Mouse (Mus musculus): ENCODE results near the gene Cntrob. TPM values are rescaled to one million over a fixed set of nuclear protein-coding genes. Genes with fewer than 3 reads are reported as not detected.

Gene Cntrob
- polyA plus RNA-seq, 1 experiment: 4.5 TPM

DNA sequence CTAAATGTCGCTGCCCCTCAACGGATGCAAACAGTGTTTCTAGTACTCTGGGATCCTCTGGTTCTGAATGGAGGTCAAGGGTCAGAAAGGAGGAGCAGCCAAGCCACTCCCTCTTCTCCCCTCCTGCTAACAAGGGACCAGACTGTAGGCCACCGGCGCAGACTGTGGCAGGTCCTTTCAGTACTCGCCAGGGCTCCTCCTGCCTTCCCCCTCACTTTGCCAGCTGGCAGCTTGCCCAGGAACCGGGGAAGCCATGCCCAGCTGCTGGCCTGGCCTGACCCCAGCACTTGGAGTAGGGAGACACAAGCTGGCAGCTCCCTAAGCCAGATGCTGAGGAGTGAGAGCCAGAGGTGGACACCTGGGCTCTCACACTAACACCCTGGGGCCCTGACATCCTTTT lies 41.3 kb upstream of the Cntrob start:
- Histone ChIP-seq H3K4me1 (ENCODE audit: control insufficient read depth, insufficient read depth, insufficient read length, low read length) (peaks cover 25% of the 10 kb centered on the region), H3K27ac (replicated peaks; ENCODE audit: low read depth, low read length) (peak overlapping the region; percentile 93), H3K4me3 (ENCODE audit: insufficient read depth, low read depth, low read length) (peak overlapping the region; percentile 42)

DNA sequence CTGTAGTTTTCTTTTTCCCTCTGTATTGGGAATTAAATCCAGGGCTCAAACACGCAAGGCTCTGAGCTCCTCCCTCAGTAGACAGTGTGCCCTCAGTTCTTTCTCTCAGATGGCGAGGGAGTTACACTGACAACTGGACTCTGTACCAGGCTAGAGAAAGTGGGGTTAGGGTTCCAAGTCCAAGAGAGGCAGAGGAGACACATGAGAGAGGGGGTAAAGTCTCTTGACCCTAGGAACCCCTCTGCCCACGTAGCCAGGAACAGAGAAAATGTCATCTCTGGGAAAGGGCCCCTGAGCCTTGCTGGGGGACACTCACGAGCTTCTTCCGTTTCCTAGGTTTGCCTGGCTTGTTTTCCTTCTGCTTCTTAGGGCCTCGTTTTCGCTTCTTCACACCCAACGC lies 40.8 kb upstream of the Cntrob start:
- peaks cover 25% of the 10 kb centered on the region for H3K4me1 ChIP-seq (ENCODE audit: control insufficient read depth, insufficient read depth, insufficient read length, low read length)
- peak overlapping the region; percentile 42 for H3K4me3 ChIP-seq (ENCODE audit: insufficient read depth, low read depth, low read length)
- H3K27ac ChIP-seq (replicated peaks; ENCODE audit: low read depth, low read length): peak overlapping the region; percentile 93

DNA sequence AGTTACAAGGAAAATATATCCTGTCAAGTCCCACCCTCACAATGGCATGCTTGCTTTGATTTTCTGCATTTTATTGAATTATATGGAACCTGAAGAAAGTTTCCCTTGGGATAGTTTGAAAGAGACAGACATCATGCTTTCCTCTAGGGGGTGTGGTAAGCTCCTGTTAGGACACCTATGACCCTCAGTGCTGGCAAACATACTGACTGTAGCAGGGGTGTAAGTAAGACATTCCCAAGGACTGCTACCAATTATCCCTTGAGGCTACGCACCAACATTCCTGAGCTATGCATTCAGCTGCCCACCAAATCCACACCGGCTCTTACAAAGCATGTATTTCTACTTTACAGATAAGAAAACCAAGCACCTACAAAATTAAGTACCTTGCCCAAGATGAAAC lies 38.9 kb upstream of the Cntrob start:
- Histone ChIP-seq H3K4me3 (ENCODE audit: insufficient read depth, low read depth, low read length) (no peak overlapping the region), H3K4me1 (ENCODE audit: control insufficient read depth, insufficient read depth, insufficient read length, low read length) (peaks cover 21% of the 10 kb centered on the region), H3K27ac (replicated peaks; ENCODE audit: low read depth, low read length) (no peak overlapping the region)

DNA sequence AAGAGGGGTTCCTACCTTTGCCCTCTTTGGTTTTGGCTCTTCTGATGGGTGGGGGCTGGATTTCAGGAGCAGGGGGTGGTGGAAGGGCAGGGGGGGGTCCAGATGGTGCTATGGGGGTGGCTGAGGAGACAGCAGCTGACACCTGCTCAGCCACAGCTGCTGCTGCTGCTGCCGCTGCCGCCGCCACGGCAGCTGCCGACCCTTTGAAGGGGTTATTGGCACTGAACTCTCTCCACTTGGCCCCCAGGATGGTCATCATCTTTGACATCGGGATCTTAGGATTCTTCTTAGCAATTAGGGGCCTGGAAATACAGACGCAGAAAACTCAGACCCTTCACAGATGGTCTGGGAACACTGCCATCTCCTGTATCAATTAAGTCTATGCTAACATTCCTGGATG lies 38.4 kb upstream of the Cntrob start:
- Histone ChIP-seq H3K27ac (replicated peaks; ENCODE audit: low read depth, low read length) (no peak overlapping the region), H3K4me3 (ENCODE audit: insufficient read depth, low read depth, low read length) (no peak overlapping the region), H3K4me1 (ENCODE audit: control insufficient read depth, insufficient read depth, insufficient read length, low read length) (peaks cover 19% of the 10 kb centered on the region)

DNA sequence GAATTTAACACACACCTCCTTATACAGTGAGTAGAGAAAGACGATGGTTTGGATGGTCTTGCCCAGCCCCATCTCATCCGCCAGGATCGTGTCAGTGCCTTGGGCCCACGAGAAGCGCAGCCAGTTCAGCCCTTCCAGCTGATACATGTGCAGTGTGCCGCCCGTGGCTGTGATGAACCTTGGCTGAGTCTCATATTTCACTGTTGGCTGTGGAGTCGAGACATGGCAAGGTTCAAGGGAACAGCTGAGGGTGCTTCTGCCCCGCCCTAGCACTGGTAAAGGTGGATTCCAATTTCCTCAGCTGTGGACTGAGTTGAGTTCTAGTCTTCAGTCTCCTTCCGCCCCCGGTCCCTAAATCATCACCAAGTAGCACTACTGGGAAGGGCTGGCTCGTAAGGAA lies 34.1 kb upstream of the Cntrob start:
- Histone ChIP-seq H3K4me3 (ENCODE audit: insufficient read depth, low read depth, low read length) (no peak overlapping the region), H3K4me1 (ENCODE audit: control insufficient read depth, insufficient read depth, insufficient read length, low read length) (no peaks in the 10 kb centered on the region), H3K27ac (replicated peaks; ENCODE audit: low read depth, low read length) (no peak overlapping the region)

DNA sequence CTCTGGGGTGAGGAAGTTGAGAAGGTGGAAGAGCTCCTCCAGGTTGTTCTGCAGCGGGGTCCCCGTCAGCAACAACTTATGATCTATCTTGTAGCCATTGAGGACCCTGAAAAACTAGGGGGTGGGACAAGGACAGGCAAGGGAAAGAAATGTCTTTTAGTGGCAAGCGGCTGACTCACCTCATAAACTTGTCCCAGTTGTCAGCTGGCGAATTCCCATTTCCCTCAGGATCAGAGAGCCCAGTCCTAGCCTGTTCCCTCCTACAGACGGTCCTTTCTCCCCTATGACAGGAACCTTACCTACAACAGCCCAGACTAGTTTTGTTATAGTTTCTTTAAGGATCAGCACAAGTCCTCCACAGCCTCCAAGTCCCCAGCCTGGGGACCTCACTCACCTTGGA lies 33.0 kb upstream of the Cntrob start:
- Histone ChIP-seq H3K4me1 (ENCODE audit: control insufficient read depth, insufficient read depth, insufficient read length, low read length) (no peaks in the 10 kb centered on the region), H3K27ac (replicated peaks; ENCODE audit: low read depth, low read length) (no peak overlapping the region), H3K4me3 (ENCODE audit: insufficient read depth, low read depth, low read length) (no peak overlapping the region)

DNA sequence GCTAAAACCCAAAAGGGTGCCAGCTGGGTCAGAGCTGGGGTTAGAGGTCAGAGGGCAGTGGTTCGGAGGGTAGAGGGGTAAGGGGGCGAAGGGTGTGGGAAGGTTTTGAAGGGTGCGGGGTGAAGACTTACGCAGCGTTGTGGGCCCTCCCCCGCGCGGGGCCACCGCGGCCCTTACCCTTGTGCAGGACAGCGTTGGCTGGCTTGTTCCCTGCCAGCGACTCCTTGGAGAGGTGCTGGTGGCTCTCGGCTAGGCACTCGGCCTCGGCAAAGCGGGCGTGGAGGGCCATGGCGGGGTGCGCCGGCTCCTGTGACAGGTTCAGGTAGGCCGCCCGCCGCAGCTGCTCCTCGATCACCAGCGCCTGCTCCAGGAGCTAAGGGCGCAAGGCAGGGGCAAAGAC lies 22.9 kb upstream of the Cntrob start:
- Histone ChIP-seq H3K4me1 (ENCODE audit: control insufficient read depth, insufficient read depth, insufficient read length, low read length) (no peaks in the 10 kb centered on the region), H3K27ac (replicated peaks; ENCODE audit: low read depth, low read length) (no peak overlapping the region), H3K4me3 (ENCODE audit: insufficient read depth, low read depth, low read length) (no peak overlapping the region)

DNA sequence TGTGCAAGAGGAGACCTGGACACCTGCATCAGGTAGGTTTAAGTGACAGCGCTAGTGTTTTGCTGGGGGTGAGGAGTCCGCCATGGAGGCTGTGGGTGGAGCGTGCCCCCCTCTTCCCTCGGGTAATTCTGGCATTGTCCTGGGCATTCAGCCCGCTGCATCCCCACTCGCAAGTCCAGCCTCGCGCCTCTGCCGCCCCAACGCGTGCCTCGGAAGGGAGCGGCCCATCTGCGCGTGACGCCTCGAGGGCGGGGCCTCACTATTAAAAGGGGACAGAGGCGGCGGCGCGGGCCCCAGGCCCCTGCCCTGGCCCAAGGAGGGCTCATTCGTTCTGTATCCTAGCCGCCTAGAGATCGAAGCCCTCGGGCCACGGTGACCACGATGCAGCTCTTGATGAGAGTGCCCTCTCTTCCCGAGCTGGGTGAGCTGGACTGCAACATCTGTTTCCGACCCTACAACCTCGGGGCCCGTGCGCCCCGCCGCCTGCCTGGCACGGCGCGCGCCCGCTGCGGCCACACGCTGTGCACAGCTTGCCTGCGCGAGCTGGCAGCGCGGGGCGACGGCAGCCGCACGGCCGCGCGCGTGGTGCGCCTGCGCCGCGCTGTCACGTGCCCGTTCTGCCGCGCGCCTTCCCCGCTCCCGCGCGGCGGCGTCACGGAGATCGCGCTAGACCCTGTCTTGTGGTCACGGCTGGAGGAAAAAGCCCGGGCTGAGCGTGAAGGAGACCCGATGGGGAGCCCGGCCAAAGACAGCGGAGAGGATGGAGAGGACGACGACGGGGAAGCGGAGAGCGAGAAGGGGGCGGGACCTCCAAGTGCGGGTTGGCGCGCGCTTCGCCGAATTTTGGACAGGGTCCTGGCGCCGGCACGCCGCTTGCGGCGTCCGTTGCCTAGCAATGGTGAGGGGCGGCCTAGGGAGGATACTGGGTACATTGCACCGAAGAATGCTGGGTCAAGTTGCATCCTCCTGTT lies 16.9 kb upstream of the Cntrob start, which contains the start of gene Rnf227:
Gene Rnf227 (plus strand): TSS at position 301 of the 971 bp plus-strand sequence.
- H3K27ac ChIP-seq (replicated peaks; ENCODE audit: low read depth, low read length): no peak within 1 kb of the TSS
- H3K4me1 ChIP-seq (ENCODE audit: control insufficient read depth, insufficient read depth, insufficient read length, low read length): peaks cover 10% of the 10 kb centered on the region
- H3K4me3 ChIP-seq (ENCODE audit: insufficient read depth, low read depth, low read length): peak within 1 kb of the TSS; percentile 88

DNA sequence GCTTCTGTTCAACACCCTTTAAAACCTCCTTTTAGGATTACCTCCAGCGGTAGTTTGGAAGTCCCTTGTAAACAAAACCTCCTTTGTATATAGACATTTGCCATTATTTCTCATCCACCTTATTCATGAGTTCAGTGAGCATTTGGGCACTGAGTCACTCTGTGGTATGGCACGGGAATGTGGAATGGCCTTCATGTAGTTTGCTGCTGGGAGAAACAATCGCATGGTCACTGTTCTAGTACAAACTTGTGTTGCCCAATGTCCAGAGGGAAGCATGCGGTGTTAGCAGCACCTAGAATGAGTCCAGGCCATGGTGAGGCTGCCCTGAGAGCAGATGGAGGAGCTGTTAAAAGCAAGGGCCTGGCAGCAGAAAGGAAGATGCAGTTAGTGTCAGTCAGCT lies 11.2 kb upstream of the Cntrob start:
- peak overlapping the region; percentile 69 for H3K27ac ChIP-seq (replicated peaks; ENCODE audit: low read depth, low read length)
- H3K4me3 ChIP-seq (ENCODE audit: insufficient read depth, low read depth, low read length): no peak overlapping the region
- H3K4me1 ChIP-seq (ENCODE audit: control insufficient read depth, insufficient read depth, insufficient read length, low read length): peaks cover 11% of the 10 kb centered on the region

DNA sequence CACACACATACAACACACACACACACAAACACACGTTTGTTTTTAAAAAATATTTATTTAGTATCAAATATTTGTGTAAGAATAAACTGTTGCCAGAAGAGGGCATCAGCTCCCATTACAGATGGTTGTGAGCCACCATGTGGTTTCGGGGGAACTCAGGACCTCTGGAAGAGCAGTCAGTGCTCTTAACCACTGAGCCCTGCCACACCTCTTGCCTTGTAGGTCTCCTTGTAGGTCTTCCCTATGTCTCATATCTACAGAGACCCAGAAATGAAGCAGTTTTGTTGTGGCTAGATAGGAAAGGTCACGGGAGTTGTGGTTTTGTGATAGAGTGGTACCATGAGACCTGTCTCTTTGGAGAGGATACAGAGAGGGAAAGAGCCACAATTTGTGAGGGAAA lies 10.3 kb upstream of the Cntrob start:
- H3K27ac ChIP-seq (replicated peaks; ENCODE audit: low read depth, low read length): peak overlapping the region; percentile 86
- H3K4me1 ChIP-seq (ENCODE audit: control insufficient read depth, insufficient read depth, insufficient read length, low read length): peaks cover 11% of the 10 kb centered on the region
- H3K4me3 ChIP-seq (ENCODE audit: insufficient read depth, low read depth, low read length): no peak overlapping the region

DNA sequence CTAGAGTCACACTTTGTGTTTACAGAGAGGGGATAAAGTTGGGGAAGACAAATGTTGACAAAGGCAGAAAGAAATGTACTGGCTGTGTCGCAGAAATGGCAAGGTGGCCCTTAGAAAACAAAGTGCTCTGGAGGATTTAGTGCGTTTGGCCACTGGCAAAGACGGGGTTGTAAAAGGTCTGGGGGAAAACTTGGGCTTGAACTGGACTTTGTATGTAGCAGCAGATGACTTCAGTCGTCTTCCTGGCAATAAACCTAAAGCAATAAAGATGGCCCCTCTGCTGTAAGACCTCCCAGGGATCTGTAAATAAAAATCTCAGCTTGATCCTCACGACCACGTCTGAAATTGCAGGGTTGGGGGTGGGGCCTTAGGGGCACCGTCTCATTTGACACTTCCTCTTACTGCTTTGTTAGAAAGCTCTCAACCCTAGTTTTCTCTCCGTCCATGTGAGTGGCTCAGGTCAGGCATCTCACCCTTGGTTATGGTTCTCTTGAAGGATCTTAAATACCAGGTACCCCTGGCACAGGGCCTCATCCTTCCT lies 9.2 kb upstream of the Cntrob start:
- Histone ChIP-seq H3K4me1 (ENCODE audit: control insufficient read depth, insufficient read depth, insufficient read length, low read length) (peaks cover 11% of the 10 kb centered on the region), H3K27ac (replicated peaks; ENCODE audit: low read depth, low read length) (no peak overlapping the region), H3K4me3 (ENCODE audit: insufficient read depth, low read depth, low read length) (no peak overlapping the region)

DNA sequence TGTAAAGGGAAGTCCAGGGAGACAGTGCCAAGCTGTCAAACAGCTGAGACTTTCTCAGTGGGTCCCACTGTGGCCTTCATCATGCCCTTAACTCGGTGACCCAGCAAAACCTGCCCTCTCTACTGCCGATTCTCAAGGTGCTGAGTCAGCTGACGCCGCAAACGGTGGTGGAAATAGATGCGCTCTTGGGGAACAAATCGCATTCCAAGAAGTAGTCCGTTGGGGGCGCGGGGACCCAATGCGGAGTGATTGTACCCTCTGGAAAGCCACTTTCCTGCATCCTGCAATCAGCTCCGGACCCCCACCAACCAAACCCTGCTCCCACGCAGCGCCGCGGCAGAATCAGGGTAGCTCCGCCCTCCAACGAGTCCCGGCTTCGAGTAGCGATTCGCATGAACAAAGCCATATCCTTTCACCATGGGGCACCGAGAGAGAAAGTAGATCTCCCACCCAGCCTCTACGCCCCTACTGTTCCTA lies 8.4 kb upstream of the Cntrob start:
- peak overlapping the region; percentile 95 for H3K4me3 ChIP-seq (ENCODE audit: insufficient read depth, low read depth, low read length)
- peak overlapping the region; percentile 74 for H3K27ac ChIP-seq (replicated peaks; ENCODE audit: low read depth, low read length)
- H3K4me1 ChIP-seq (ENCODE audit: control insufficient read depth, insufficient read depth, insufficient read length, low read length): peaks cover 11% of the 10 kb centered on the region

DNA sequence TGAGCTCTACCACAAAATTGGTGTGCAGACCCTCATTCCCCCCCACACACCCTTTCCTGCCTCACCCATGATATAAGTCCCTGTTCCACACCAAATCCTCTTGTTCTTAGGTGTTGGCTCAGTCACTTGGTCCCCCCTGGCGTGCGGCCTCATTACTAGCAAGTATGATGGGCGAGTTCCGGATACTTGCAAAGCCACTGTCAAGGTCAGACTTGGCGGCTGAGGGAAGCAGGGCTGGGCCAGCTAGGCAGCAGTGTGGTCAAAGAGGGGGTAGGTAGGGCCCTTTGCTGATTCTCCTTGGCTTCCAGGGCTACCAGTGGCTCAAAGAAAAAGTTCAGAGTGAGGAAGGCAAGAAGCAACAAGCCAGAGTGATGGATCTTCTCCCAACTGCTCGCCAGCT lies 7.6 kb upstream of the Cntrob start:
- Histone ChIP-seq H3K27ac (replicated peaks; ENCODE audit: low read depth, low read length) (no peak overlapping the region), H3K4me3 (ENCODE audit: insufficient read depth, low read depth, low read length) (no peak overlapping the region), H3K4me1 (ENCODE audit: control insufficient read depth, insufficient read depth, insufficient read length, low read length) (peaks cover 11% of the 10 kb centered on the region)

DNA sequence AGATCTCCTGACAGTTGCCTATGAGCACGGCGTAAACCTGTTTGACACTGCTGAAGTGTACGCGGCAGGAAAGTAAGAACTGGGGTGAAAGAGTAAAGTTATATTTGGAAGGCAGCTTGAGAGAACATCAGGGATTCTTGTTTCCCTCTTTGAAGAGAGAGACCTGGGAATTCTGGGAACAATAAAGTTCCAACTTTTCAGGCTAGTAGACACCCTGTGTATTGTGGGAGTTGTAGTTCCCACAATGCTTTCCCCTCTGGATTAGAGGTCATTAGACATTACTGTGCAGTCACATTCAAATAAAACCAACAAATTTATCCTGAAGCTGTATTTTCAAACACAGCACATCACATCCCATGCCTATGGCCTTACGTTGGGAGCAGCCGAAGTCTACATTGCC lies 4.9 kb upstream of the Cntrob start:
- H3K27ac ChIP-seq (replicated peaks; ENCODE audit: low read depth, low read length): no peak overlapping the region
- H3K4me1 ChIP-seq (ENCODE audit: control insufficient read depth, insufficient read depth, insufficient read length, low read length): peaks cover 13% of the 10 kb centered on the region
- no peak overlapping the region for H3K4me3 ChIP-seq (ENCODE audit: insufficient read depth, low read depth, low read length)

DNA sequence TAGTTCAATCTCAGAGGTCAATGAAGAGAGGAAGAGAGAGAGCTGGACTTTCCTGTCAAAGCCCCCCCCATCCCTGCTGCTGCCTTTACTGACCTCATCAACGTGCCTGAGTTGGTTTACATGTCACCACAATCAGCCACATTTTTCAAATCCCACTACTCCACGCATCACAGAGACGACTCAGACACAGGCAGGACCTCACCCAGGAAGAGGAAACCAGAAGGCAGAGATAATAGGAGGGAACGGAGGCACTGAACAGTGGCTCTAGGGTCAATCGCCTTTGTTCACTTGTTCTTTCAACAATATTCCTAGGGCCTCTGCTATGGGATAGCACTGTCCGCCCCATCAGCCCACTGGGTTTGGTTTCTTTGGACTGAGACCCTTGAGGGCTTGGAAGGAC lies 4.1 kb upstream of the Cntrob start:
- no peak overlapping the region for H3K27ac ChIP-seq (replicated peaks; ENCODE audit: low read depth, low read length)
- H3K4me1 ChIP-seq (ENCODE audit: control insufficient read depth, insufficient read depth, insufficient read length, low read length): peaks cover 15% of the 10 kb centered on the region
- no peak overlapping the region for H3K4me3 ChIP-seq (ENCODE audit: insufficient read depth, low read depth, low read length)

DNA sequence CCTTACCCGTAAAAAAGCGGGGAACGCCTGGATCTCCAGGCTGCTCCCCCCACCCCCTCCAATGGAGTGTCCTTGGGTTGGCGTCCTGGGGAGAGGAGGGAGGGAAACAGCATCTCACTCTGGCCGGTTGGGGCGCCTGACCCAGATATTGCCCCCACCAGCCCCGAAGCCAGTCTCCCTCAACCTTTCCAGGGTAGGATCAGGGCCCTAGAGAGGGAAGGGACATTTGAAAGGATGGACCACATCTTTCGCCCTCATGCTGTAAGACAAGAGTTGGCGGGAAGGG lies 3.5 kb upstream of the Cntrob start:
- Histone ChIP-seq H3K4me3 (ENCODE audit: insufficient read depth, low read depth, low read length) (peak overlapping the region; percentile 58; the same call in 1 of the 2 replicates), H3K27ac (replicated peaks; ENCODE audit: low read depth, low read length) (no peak overlapping the region), H3K4me1 (ENCODE audit: control insufficient read depth, insufficient read depth, insufficient read length, low read length) (peaks cover 13% of the 10 kb centered on the region)
